Mouse (Mus musculus): ENCODE data around the gene Tead1.

- TF ChIP-seq EP300 (IDR thresholded peaks at IDR 0.05; ENCODE audit: insufficient read depth, low read depth, low read length) (no peak), CTCF (IDR thresholded peaks at IDR 0.05) (no peak), POLR2A (IDR thresholded peaks at IDR 0.05; ENCODE audit: insufficient read depth, low read depth, low read length) (no peak)
Measured at GRCm38 (mm10) chr7:112720143-112720988, 41.2 kb downstream of the Tead1 start.

All from heart, adult 2 months (tissue).